Mouse (Mus musculus) cerebellum, adult 2 months (tissue): ENCODE measurements at regions not wholly inside any gene's neighbourhood (a gene's known extent, or its start where the extent isn't known, plus 50 kb on each side); places are given as distances from the start of the nearest gene placed in this dataset.

Source experiments
- CTCF ChIP-seq: fragments of 200-500 bp; IDR thresholded peaks from 2 replicates; pipeline ENCODE4 v1.5.1; 2011; ENCODE audit warnings: low read depth, mild to moderate bottlenecking, control low read depth, low read length, moderate library complexity, borderline replicate concordance; ENCODE audit not compliant: insufficient read depth
- POLR2A ChIP-seq: fragments of 200-500 bp; IDR thresholded peaks from 2 replicates; pipeline ENCODE4 v1.6.1; 2011; ENCODE audit warnings: low read length, control low read depth, borderline replicate concordance; ENCODE audit not compliant: insufficient read depth

GRCm38 (mm10) chr19:26340155-26340554, 264.7 kb upstream of the Smarca2 start:
- TF ChIP-seq POLR2A: no peak
- TF ChIP-seq CTCF: no peak
